Mouse (Mus musculus): ENCODE measurements around the gene Hivep2. TPM values are rescaled to one million over a fixed set of nuclear protein-coding genes. Genes with fewer than 3 reads are reported as not detected.

The Hivep2 gene
- total RNA-seq, 1 experiment from 2014 or later, result 50.3 TPM

DNA sequence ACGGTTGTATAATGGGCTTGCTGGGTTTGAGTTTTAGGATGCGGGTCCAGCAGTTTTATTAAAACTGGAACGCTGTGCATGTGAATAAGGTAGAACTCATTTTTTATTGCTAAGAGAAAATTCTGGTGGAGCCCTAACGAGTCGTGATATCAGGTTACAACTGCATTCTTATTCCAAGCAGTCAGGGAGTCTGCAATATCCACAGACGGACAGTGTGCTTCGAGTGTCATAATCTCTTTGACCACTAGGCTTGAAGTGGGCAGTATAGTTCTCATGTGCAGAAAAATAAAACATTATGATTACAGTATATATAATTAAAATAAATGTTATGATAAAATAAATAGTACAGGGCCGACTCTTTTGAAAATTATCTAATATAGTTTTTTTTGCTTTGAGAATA is 3.1 kb downstream of the Hivep2 start:
- ATAC-seq (ENCODE audit: extremely low read depth, insufficient number of reproducible peaks, low FRiP score, poor library complexity, severe bottlenecking), result no peak

DNA sequence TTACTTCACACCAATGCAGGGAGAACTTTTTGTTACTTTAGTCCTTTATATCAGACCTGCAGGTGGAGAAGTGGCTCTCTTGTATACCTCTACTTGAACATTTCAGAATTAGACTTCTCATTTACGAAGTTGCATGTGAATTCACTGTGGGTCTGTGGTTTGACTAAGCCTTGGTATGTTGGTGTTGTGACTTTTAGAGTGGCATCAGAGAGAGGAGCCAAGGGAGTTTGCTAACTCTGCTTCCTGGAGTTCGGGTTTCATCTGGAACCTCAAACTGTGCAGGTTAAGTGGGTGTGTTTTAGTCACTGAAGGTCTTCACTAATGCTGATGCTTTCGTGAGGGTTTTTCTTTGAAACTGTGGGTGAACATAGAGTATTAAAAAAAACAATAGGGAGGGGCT is 4.4 kb downstream of the Hivep2 start:
- no peak for ATAC-seq (ENCODE audit: extremely low read depth, insufficient number of reproducible peaks, low FRiP score, poor library complexity, severe bottlenecking)

DNA sequence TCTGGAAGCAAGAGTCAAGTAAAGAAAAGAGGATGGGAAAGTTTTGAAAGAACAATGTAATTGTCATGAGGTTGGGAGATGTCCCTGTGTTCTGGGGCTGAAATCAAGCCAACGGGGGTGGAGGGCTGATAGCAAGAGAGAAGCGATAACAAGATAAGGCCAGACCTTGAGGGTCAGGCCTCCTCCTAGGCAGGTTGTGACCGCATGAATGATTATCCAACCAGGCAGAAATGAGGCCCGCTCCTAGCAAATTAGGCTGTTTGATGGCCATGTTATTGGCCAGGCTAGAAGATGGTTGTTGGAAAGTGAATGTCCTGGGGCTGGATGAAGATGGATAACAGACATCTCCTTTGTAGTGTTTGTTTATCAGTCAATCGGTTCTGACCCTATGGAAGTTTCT is 5.4 kb downstream of the Hivep2 start:
- ATAC-seq (ENCODE audit: extremely low read depth, insufficient number of reproducible peaks, low FRiP score, poor library complexity, severe bottlenecking), result no peak

DNA sequence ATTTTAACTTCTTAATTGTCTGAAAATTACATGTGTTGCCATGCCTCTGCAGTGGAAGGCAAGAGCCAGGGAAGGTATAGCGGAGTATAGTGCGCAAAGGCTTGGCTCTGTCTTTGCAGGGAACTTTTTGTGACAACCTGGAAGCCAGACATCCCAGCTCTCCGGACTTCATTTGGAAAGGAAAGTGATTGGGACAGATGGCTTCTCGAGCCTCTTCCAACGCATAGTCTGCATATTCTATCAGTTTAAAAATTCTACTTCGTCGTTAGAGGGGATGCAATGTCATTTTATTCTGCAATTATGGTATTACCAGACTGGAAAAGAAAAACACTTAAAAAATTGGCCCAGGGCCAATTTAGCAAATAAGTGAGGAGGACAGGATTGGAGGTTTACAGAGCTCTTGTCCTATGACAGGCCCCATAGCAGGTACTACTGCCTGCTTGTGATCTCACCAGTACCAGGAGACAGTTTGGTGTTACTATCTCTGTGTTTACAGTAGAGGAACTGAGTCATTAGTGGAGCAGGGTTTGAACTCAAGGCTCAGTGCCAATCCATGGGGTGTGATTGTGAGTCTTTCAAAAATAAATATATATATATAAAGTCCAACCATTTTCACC is 7.8 kb downstream of the Hivep2 start:
- no peak for ATAC-seq (ENCODE audit: extremely low read depth, insufficient number of reproducible peaks, low FRiP score, poor library complexity, severe bottlenecking)

DNA sequence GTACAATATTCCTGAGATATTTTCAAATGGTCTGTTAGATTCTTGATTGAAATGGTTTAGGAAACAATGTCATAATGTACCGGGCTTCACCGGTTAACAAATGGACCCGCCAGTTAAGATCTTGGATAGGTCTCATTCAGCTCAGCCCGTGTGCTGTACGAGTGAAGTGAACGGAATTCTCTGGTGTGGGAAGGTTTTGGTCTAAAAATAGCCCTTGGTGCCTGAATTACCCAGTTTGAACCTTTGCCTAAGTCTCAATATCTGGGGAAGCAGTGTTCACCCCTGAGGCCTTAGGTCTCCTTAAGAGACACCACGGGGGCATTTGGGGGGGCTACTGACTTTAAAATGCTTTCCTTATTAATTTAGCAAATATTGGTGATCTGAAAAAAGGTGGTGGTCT is 8.6 kb downstream of the Hivep2 start:
- no peak for ATAC-seq (ENCODE audit: extremely low read depth, insufficient number of reproducible peaks, low FRiP score, poor library complexity, severe bottlenecking)

DNA sequence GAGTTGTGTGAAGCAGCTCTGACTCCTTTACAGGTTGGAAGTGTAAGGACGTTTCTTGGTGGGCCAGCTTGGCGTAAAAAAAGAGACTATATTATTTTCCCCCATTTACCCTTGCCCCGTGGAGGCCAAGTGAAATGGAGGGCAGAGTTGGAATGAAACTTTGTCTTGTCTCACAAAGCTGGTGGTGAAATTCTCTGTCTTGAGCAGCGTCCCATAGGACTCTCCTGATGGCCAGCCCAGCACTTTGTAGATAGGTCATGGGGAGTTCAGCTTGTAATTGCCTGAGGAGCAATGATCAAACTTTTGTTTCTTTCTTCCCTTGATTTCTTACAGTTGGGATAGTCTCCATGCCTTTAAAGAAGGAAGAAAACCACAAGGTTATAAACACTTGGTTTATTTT is 10.0 kb downstream of the Hivep2 start:
- no peak for ATAC-seq (ENCODE audit: extremely low read depth, insufficient number of reproducible peaks, low FRiP score, poor library complexity, severe bottlenecking)

DNA sequence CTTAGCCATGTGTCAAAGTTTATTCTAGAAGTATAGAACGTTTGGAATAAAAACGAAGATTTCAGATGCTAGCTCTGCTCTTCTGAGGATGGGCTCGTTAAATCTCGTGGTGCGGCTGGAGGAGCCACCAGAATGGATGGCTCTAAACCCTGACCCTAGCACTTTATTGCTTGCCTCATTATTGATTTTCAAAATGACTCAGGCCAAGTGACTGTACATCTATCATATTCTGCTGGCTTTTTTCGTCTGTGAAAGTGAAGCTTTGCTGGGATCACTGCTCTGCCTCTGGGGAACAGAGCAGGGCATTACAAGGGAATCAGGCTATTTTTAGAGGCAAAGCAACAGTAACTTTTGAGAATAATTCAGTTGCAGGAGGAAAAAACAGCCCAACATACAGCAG is 10.4 kb downstream of the Hivep2 start:
- no peak for ATAC-seq (ENCODE audit: extremely low read depth, insufficient number of reproducible peaks, low FRiP score, poor library complexity, severe bottlenecking)

DNA sequence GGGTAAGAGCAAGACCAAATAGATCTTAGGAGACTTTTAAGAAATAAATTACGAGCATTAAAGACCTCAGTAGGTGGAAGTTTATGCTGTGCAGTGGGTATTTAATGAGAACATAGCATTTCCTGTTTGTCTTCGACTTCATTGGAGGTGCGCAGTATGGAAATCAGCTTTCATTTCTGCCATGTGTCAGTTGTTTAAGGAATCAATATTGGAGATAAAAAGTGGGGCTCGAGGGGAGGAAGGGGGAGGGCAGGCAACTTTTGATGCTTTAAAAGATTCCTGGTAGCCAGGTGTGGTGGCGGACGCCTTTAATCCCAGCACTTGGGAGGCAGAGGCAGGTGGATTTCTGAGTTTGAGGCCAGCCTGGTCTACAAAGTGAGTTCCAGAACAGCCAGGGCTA is 16.4 kb downstream of the Hivep2 start:
- ATAC-seq (ENCODE audit: extremely low read depth, insufficient number of reproducible peaks, low FRiP score, poor library complexity, severe bottlenecking), result no peak

DNA sequence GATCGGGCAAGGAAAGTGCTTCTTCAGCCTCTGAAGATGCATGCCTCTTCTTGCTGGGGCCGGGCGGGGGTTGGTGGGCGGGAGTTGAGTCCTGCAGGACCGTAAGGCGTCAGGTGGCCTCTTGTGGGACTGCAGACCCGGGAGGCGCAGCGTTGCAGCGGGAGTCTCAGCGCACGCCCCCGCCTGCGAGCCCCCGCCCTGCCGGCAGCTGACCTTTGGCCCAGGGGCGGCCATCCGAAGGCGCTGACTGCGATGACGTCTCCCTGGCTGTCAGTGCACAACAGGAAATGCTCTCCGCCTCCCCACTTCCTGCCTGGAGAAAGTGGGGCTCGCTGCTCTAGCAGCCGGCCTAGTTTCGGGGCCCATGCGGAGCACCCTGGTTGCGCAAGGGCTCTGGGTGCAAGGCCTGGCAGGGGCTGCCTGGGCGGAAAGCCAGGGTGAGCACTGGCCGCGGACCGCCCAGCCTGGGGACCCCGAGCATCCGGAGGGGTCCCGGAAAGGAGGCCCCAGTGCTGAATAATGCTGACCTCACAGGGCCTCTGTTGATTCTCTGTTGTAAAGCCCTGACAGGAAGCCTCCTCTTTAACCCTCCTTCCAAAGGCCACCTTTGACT is 17.0 kb downstream of the Hivep2 start:
- ATAC-seq (ENCODE audit: extremely low read depth, insufficient number of reproducible peaks, low FRiP score, poor library complexity, severe bottlenecking), result peak; percentile 91

DNA sequence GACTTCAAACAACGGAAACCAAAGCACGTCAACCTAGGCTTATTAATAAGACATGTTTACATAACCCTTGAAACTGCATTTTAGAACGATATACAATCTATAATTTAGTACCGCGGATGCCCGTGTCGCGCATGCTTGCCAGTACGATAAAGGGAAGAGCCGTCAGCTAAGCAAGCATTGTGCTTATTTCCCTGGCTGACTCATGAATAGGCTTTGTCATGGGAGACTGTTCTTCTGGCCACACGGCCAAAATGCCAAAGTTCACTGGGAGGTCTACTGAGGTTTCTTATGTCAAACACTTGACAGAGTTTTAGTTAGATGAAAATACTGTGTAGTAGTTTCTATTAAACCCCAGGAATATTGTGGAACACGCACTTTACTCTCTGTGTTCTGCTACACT is 17.8 kb downstream of the Hivep2 start:
- ATAC-seq (ENCODE audit: extremely low read depth, insufficient number of reproducible peaks, low FRiP score, poor library complexity, severe bottlenecking), result 0 out of 2 replicates have a peak, but pooled peaks have one; percentile 8

DNA sequence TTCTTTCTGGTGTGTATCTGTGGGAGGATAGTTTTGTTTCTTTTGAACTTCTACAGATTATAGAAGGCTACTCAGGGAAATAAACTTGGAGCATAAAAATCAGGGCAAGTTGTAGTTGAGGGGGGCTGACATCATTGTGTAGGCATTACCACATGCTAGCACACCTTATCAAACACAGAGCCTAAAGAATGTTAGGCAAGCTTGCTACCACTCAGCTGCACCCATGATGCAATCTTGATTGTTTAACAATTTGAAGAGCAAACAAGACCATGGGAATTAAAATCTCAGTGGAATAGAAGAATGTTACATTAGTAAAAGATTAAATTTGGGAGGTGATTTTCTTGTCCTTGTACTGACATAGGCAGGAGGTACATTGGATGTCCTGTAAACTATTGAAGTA is 18.4 kb downstream of the Hivep2 start:
- no peak for ATAC-seq (ENCODE audit: extremely low read depth, insufficient number of reproducible peaks, low FRiP score, poor library complexity, severe bottlenecking)

DNA sequence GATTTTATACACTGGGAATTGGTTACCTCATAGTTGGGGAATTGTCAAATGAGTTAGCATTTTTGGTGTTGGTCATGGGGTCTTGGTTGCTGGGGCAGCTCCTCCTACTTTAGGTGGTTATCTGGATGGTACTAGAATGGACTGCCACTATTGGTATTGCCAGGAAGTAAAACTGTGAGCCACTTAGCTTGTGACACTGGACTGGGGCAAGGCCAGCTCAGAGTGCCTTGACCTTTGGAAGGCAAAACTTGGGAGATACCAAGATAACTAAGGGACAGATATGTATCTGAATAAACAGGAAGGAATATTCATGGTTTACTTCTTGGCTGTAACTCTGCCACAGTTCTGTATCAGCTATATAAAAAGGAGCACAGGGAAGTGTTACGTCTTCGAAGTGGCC is 20.7 kb downstream of the Hivep2 start:
- no peak for ATAC-seq (ENCODE audit: extremely low read depth, insufficient number of reproducible peaks, low FRiP score, poor library complexity, severe bottlenecking)

DNA sequence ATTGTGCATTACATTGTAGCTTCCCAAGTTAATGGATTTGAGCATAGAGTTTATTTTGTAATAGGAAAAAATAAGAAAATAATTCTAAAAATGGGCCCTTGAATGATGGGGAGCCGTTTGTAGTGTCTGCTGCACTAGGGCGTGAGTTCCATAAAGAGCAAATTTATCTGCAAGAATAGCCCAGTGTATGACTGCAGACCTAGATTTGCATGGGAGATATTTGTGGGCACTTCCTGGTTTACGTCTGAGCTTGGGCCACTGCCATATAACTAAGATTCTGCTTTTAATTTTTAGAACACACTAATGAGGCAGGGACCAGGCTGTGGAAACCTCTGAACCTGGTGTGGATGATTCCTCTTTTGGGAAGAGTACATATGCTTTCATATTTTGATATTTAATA is 21.5 kb downstream of the Hivep2 start:
- ATAC-seq (ENCODE audit: extremely low read depth, insufficient number of reproducible peaks, low FRiP score, poor library complexity, severe bottlenecking), result peak; percentile 42; the same call in 1 of the 2 replicates

DNA sequence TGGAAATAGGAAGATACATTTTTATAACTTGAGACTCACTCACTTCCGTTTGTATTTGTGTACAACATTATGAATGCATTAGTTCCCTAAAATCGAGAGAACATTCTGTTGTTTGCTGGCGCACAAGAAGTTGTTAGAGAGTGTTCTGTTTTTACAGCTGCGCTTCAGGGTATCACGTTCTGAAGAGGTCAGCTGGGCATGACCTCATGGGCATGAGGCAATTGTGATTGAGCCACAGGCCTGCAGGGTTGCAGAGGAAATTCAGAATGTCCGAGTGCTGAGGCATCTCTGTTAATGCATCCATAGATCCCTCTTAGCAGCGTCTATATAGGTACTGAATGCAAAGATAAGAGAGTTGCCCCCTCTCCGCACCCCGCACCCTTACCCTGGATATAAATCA is 22.4 kb downstream of the Hivep2 start:
- peak; percentile 26; the same call in 1 of the 2 replicates for ATAC-seq (ENCODE audit: extremely low read depth, insufficient number of reproducible peaks, low FRiP score, poor library complexity, severe bottlenecking)

DNA sequence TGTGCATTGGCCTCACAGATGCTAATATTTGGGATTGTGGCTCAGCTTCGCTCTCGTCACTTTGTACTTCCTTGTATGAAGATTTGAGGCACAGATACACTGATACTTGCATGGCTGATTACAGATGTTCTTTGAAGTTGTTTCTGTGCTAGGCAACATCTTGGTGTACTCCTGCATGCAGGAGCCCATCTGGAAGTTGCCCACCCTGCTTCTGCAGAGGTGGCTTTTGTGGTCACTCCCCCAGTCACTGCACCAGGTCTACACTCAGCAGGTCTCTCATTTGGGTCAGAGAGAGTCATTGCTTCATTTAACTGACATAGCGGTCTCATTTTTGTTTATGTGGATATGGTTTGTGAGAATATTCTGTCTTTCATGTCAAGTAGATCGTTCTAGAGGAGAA is 22.9 kb downstream of the Hivep2 start:
- ATAC-seq (ENCODE audit: extremely low read depth, insufficient number of reproducible peaks, low FRiP score, poor library complexity, severe bottlenecking), result no peak

DNA sequence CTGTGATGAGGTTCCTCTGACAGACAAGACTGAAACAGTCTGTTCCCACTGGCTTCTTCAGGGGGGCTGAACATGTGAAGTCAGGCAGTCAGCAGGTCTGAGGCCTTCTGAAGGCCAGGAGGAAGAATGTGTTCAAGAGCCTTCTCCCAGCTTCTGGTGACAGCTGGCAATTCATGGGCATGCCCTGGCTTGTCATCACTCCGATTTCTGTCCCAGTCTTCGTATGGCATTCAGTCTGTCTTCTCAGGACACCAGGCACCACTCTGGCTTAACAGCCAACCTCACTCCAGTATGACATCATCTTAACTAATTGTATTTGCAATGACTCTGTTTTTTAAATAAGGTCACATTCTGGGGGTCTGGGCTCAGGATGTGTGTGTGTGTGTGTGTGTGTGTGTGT is 25.0 kb downstream of the Hivep2 start:
- ATAC-seq (ENCODE audit: extremely low read depth, insufficient number of reproducible peaks, low FRiP score, poor library complexity, severe bottlenecking), result no peak

DNA sequence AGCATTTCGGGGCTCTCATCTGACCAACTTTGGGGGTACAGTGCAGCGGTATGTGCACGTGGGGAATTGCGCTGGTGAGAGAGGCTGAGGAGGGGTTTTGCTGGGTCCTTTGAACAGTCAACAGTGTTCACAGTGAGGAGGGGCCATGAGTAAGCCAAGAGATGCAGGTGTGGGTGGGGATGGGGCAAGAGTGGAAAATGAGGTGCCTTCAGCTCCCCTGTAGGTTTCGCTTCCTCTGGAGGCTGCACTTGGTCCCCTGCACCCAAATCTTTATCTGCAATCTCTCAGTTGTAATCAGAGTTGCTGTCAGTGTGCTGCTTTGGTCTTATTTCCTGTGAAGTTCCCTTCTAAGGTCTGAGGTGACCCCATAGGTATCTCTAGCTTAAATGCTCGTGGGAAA is 27.5 kb downstream of the Hivep2 start:
- ATAC-seq (ENCODE audit: extremely low read depth, insufficient number of reproducible peaks, low FRiP score, poor library complexity, severe bottlenecking), result peak; percentile 69; the same call in 1 of the 2 replicates

DNA sequence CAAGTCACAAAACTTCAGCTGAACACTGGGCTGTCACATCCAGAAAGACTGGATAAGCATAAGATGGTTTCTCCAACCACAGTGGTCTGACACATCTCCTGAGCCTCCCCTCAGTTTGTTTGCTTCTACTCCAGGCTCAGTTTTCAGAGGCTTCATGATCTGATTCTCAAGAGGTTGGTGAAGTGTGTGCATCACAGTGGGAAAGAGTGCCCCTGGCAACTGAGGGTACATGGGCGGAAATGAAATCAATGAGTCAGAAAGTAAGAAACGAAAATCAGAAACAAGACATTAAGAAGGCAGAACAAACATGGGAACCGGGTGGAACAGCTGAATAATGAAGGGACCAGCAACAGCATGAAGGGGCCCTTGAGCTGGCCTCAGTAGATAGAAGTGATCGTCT is 31.5 kb downstream of the Hivep2 start:
- no peak for ATAC-seq (ENCODE audit: extremely low read depth, insufficient number of reproducible peaks, low FRiP score, poor library complexity, severe bottlenecking)

DNA sequence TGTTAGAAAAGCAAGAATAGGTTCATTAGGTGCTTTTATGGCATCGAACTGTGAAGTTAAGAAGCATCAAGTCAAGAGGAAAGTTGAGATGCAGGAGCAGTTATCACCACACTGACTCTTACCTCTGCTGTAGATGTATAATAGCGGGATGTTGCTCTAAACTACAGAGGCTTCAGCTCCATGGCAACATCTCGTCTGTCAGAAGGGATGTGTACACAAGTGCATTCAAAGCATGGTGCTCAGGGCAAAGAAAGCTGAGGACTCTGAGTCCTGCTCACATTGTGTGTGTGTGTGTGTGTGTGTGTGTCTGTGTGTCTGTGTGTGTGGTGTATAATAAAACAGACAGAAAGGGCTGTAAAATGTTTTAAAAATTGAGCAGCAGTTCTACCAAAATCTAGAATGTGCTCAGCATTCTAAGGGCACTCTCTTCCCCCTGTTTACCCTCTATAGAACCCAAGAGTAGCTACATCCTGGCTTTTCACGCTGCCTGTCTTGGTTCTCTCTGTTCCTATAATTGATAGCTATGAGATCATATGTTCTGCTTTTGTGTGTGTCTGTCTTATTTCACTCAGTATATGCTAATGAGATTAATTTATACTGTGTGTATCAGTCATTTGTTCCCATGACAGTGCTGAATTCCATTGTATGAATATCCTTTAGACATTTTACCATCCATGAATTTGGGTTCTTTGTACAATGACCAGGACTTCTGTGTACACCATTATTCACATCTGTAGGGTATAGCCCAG is 39.1 kb downstream of the Hivep2 start:
- ATAC-seq (ENCODE audit: extremely low read depth, insufficient number of reproducible peaks, low FRiP score, poor library complexity, severe bottlenecking), result no peak

DNA sequence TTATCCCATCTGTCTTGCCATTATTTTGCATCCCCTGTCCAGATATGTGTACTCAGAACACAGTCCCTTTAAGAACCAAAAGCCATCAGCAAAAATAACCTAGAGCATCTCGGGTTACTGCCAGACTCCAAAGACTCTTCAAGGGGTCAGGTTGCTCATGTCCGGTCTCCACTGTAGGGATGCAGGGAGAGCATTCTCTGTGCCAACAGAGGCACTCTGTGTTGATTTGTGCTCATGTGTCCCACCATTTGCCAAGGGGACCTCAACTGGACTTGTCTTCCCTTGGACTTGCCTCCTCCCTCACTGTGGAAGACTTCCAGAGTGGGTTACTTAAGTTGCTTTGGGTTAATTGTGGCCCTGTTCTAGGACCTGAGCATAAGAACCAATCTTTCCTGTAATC is 43.8 kb downstream of the Hivep2 start:
- no peak for ATAC-seq (ENCODE audit: extremely low read depth, insufficient number of reproducible peaks, low FRiP score, poor library complexity, severe bottlenecking)
